Mouse (Mus musculus): ENCODE data around the gene Glipr1.

- TF ChIP-seq CTCF (IDR thresholded peaks at IDR 0.05; ENCODE audit: insufficient read depth, low read length) (no peak), POLR2A (IDR thresholded peaks at IDR 0.05; ENCODE audit: borderline replicate concordance, extremely low read depth, low read depth, low read length) (no peak)
Observed at GRCm38 (mm10) chr10:111997671-111998070, 4.8 kb downstream of the Glipr1 start.
